Mouse (Mus musculus): ENCODE measurements around the gene Zfp867. TPM values are rescaled to one million over a fixed set of nuclear protein-coding genes. Genes with fewer than 3 reads are reported as not detected.

Gene Zfp867
- polyA plus RNA-seq, 1 experiment from 2014 or later, result 15.3 TPM

DNA sequence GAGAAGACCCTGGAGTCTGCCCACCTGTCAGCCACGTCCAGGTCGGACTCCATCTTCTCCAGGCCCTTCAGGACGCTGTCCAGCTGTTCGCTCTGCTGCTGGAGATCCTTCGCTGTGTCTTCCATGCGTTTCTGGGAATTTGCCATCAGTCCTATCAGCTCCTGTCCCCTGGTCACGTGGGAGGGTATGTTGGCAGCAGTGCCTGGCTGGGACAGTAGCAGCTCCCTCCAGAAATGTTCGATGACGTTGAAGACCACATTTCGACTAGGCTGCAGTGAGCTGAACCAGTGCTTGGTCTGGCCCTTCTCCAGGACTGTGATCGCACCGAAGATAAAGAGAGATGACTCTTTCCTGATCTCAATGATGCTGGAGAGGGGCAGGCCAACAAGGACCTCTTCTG, 34.3 kb downstream of the Zfp867 start:
- H3K4me1 ChIP-seq (replicated peaks; ENCODE audit: control insufficient read depth, insufficient read depth, low read length), result no peaks in the 10 kb centered on the region
- 94% methylated on average over 12 of the region's 12 CpGs for WGBS
- no peaks in the 10 kb centered on the region for H3K27me3 ChIP-seq (replicated peaks; ENCODE audit: control insufficient read depth, insufficient read depth, low read length)
- no peak for ATAC-seq
- H3K4me2 ChIP-seq (ENCODE audit: low read length), result no peak overlapping the region
- H3K36me3 ChIP-seq (ENCODE audit: control insufficient read depth, insufficient read depth), result peaks cover 22% of the 10 kb centered on the region
- no peak overlapping the region for H3K27ac ChIP-seq (ENCODE audit: low read length)
- no peak overlapping the region for H3K9ac ChIP-seq (replicated peaks; ENCODE audit: low read depth, low read length)
- 0 out of 2 replicates have a peak, but pooled peaks cover 3% of the 10 kb centered on the region for H3K9me3 ChIP-seq (ENCODE audit: control insufficient read depth, low read length)
- H3K4me3 ChIP-seq (replicated peaks; ENCODE audit: low read length), result no peak overlapping the region

DNA sequence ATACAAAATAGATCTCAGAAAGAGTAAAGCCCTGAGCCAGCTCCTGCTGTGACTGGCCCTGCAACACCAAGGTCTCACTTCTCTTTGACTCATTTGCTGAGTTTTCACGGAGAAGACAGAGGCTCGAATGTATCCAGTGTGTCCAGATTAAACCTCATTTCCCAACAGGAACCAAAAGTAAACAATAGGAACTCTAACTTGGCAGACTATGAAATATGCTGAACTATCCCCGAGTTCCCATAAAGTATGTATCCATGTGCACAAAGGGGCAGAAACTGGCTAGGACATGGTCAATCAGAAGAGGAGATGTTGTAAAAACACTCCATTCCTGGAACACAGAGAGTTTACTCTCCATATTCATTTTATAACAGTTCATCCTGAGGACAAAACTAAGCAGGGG, 40.0 kb downstream of the Zfp867 start:
- H3K36me3 ChIP-seq (ENCODE audit: control insufficient read depth, insufficient read depth), result peaks cover 20% of the 10 kb centered on the region
- 67% methylated on average over 3 of the region's 3 CpGs for WGBS

DNA sequence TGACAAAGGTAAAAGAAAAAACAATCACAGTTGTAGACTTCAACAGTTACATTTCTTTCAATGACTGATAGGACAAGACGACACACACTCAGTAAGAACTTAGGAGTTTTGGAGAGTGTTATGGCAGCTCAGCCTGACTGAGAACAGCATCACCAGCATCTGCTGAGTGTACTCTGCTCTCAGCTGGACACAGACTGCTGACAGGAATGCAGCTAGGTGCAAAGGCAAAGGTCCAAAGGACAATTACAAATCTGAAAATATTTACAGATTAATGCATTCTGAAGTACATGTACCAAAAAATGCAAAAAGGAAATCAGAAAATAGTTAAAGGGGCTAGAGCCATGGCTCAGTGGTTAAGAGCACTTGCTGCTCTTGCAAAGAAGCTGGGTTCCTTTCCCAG, 42.3 kb downstream of the Zfp867 start:
- H3K4me2 ChIP-seq (ENCODE audit: low read length), result no peak overlapping the region
- H3K27ac ChIP-seq (ENCODE audit: low read length), result no peak overlapping the region
- peaks cover 15% of the 10 kb centered on the region for H3K36me3 ChIP-seq (ENCODE audit: control insufficient read depth, insufficient read depth)
- 91% methylated on average over 1 of the region's 1 CpGs for WGBS
- H3K9ac ChIP-seq (replicated peaks; ENCODE audit: low read depth, low read length), result no peak overlapping the region
- no peaks in the 10 kb centered on the region for H3K4me1 ChIP-seq (replicated peaks; ENCODE audit: control insufficient read depth, insufficient read depth, low read length)
- no peaks in the 10 kb centered on the region for H3K9me3 ChIP-seq (ENCODE audit: control insufficient read depth, low read length)
- no peak overlapping the region for H3K4me3 ChIP-seq (replicated peaks; ENCODE audit: low read length)
- no peaks in the 10 kb centered on the region for H3K27me3 ChIP-seq (replicated peaks; ENCODE audit: control insufficient read depth, insufficient read depth, low read length)
- no peak for ATAC-seq

More for the DNA sequence above, 40.0 kb downstream of the Zfp867 start:
- no peak overlapping the region for H3K4me3 ChIP-seq (replicated peaks; ENCODE audit: low read length)
- no peak for ATAC-seq
- no peaks in the 10 kb centered on the region for H3K27me3 ChIP-seq (replicated peaks; ENCODE audit: control insufficient read depth, insufficient read depth, low read length)
- H3K4me1 ChIP-seq (replicated peaks; ENCODE audit: control insufficient read depth, insufficient read depth, low read length), result no peaks in the 10 kb centered on the region
- H3K9me3 ChIP-seq (ENCODE audit: control insufficient read depth, low read length), result no peaks in the 10 kb centered on the region
- no peak overlapping the region for H3K4me2 ChIP-seq (ENCODE audit: low read length)
- H3K9ac ChIP-seq (replicated peaks; ENCODE audit: low read depth, low read length), result no peak overlapping the region
- H3K27ac ChIP-seq (ENCODE audit: low read length), result no peak overlapping the region

DNA sequence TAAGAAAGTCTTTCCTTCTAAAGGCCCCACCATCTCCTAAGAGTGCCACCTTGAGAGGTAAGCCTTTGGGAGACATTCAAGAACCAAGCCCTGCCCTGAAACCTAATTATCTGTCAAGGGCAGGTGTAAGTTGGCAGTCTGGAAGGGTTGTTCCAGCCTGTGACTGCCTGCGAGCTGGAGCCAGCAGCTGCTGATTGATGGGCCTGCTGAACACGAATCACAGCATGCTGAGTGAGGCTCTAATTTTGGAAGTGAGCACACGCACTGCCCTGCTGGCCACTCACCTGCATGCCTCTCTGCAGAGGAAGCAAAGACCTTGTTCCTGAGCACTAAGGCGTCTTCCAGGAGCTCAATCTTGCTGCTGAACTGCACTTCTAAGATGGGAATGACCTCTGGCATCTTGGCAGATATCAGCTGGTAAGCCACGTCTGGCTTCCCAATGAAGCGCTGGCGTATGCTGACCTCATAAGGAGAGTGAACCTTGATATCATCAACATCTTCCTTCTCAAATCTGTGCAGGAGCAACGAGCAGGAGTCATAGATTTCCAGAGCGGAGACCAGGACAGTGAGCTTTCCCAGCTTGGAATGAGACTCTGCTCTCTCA, 44.1 kb downstream of the Zfp867 start:
- Histone ChIP-seq H3K27ac (ENCODE audit: low read length) (no peak overlapping the region), H3K9ac (replicated peaks; ENCODE audit: low read depth, low read length) (no peak overlapping the region), H3K27me3 (replicated peaks; ENCODE audit: control insufficient read depth, insufficient read depth, low read length) (no peaks in the 10 kb centered on the region), H3K36me3 (ENCODE audit: control insufficient read depth, insufficient read depth) (peaks cover 14% of the 10 kb centered on the region), H3K4me3 (replicated peaks; ENCODE audit: low read length) (no peak overlapping the region), H3K4me1 (replicated peaks; ENCODE audit: control insufficient read depth, insufficient read depth, low read length) (no peaks in the 10 kb centered on the region), H3K9me3 (ENCODE audit: control insufficient read depth, low read length) (no peaks in the 10 kb centered on the region), H3K4me2 (ENCODE audit: low read length) (no peak overlapping the region)
- WGBS, result 91% methylated on average over 9 of the region's 9 CpGs
- ATAC-seq, result no peak

DNA sequence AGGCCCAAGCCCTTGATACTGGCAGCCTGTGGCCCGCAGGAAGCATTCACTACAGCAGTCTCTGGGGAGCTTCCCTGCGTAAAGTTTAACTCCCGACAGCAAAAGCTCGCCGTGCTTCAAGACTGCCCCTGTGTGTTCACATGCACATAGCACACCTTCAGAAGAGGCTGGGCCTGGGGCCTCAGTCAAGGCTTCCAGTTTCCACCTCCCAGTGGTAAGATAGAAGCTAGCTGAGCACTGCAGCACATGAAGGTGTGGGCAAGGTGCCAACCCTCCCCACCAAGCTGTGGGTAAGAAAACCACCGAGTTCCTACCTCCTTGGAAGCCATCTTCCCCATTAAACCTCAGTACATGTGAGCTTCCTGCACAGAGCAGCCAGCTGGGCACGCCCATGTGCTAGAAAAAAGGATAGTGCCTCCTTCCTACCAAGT, 46.6 kb downstream of the Zfp867 start:
- H3K36me3 ChIP-seq (ENCODE audit: control insufficient read depth, insufficient read depth), result peaks cover 17% of the 10 kb centered on the region

DNA sequence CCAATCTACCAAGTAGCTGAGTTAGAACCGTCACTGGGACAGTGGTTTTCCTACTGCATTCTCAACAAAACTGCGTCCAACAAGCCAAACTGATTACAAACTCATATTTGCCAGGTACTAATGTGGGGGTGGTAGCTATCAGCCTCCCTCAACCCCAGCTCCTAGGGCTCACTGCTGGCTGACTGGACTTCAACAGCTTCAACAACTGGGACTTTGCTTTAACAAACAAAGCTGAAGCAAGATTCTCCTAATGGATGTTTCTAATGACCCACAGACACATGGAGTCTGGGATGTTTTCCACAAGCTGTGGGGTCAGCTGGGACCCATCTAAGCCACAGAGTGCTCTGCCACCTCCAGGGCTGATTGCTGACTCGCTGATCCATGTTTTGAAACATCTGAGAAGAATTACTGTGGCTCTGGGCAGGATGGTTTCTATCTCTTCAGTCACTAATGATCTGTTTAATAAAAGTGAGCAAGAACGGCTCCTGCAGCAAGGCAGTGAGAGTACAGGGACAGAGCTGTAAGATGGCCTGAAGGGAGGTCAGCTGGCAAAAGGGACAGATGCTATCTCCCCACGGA, 49.2 kb downstream of the Zfp867 start:
- peaks cover 17% of the 10 kb centered on the region for H3K36me3 ChIP-seq (ENCODE audit: control insufficient read depth, insufficient read depth)
- H3K4me3 ChIP-seq (replicated peaks; ENCODE audit: low read length), result no peak overlapping the region
- 84% methylated on average over 5 of the region's 5 CpGs for WGBS
- H3K27ac ChIP-seq (ENCODE audit: low read length), result no peak overlapping the region
- no peaks in the 10 kb centered on the region for H3K4me1 ChIP-seq (replicated peaks; ENCODE audit: control insufficient read depth, insufficient read depth, low read length)
- no peaks in the 10 kb centered on the region for H3K27me3 ChIP-seq (replicated peaks; ENCODE audit: control insufficient read depth, insufficient read depth, low read length)
- no peaks in the 10 kb centered on the region for H3K9me3 ChIP-seq (ENCODE audit: control insufficient read depth, low read length)
- ATAC-seq, result no peak
- H3K9ac ChIP-seq (replicated peaks; ENCODE audit: low read depth, low read length), result no peak overlapping the region
- no peak overlapping the region for H3K4me2 ChIP-seq (ENCODE audit: low read length)

More for the DNA sequence above, 46.6 kb downstream of the Zfp867 start:
- no peak for ATAC-seq
- 60% methylated on average over 7 of the region's 7 CpGs for WGBS
- Histone ChIP-seq H3K4me1 (replicated peaks; ENCODE audit: control insufficient read depth, insufficient read depth, low read length) (no peaks in the 10 kb centered on the region), H3K27ac (ENCODE audit: low read length) (no peak overlapping the region), H3K9ac (replicated peaks; ENCODE audit: low read depth, low read length) (no peak overlapping the region), H3K4me3 (replicated peaks; ENCODE audit: low read length) (no peak overlapping the region), H3K27me3 (replicated peaks; ENCODE audit: control insufficient read depth, insufficient read depth, low read length) (no peaks in the 10 kb centered on the region), H3K4me2 (ENCODE audit: low read length) (no peak overlapping the region), H3K9me3 (ENCODE audit: control insufficient read depth, low read length) (no peaks in the 10 kb centered on the region)

DNA sequence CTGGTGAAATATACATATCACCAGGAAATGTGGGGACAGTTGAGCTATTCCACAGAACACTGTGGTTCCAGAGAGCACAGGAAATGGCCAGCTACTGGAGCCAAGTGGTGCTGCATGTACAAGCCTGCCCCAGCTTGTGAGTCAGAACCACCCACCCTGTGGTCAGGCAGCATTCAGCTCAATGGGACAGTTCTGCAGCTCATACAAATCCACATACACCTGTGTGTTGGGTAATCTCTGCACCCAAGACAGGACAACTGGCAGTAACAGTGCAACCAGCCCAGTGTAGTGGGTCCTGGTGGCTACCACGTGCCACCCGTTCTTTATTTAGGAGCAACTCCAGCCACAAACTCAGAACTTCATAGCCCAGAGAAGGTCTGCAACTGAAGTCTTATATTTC, 50.3 kb downstream of the Zfp867 start:
- no peak overlapping the region for H3K9ac ChIP-seq (replicated peaks; ENCODE audit: low read depth, low read length)
- H3K4me2 ChIP-seq (ENCODE audit: low read length), result no peak overlapping the region
- H3K9me3 ChIP-seq (ENCODE audit: control insufficient read depth, low read length), result no peaks in the 10 kb centered on the region
- ATAC-seq, result no peak
- H3K4me3 ChIP-seq (replicated peaks; ENCODE audit: low read length), result no peak overlapping the region
- no peaks in the 10 kb centered on the region for H3K27me3 ChIP-seq (replicated peaks; ENCODE audit: control insufficient read depth, insufficient read depth, low read length)
- 94% methylated on average over 2 of the region's 2 CpGs for WGBS
- no peaks in the 10 kb centered on the region for H3K4me1 ChIP-seq (replicated peaks; ENCODE audit: control insufficient read depth, insufficient read depth, low read length)
- H3K36me3 ChIP-seq (ENCODE audit: control insufficient read depth, insufficient read depth), result peaks cover 18% of the 10 kb centered on the region
- H3K27ac ChIP-seq (ENCODE audit: low read length), result no peak overlapping the region

DNA sequence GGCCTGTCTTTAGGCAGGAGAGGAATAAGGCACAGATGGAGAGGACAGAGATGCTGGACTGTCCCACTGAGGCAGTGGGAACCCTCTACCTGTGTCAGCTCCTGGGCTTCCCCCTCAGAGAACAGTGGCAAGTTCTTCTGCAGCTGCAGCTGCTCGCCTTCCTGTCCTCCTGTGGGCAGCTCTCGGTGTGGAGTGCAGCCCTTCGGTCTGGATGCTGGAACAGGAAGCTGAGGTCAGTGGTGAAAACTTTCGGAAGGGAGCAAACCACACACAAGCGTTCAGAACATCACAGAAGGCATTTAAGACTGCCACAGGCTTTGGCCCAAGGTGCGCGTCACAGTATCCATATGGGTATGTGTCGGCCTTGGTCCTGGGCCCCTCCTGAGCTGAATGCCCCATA, 50.8 kb downstream of the Zfp867 start:
- Histone ChIP-seq H3K4me2 (ENCODE audit: low read length) (no peak overlapping the region), H3K4me1 (replicated peaks; ENCODE audit: control insufficient read depth, insufficient read depth, low read length) (no peaks in the 10 kb centered on the region), H3K36me3 (ENCODE audit: control insufficient read depth, insufficient read depth) (peaks cover 18% of the 10 kb centered on the region), H3K27me3 (replicated peaks; ENCODE audit: control insufficient read depth, insufficient read depth, low read length) (no peaks in the 10 kb centered on the region), H3K9me3 (ENCODE audit: control insufficient read depth, low read length) (no peaks in the 10 kb centered on the region), H3K27ac (ENCODE audit: low read length) (no peak overlapping the region), H3K4me3 (replicated peaks; ENCODE audit: low read length) (no peak overlapping the region), H3K9ac (replicated peaks; ENCODE audit: low read depth, low read length) (no peak overlapping the region)
- 90% methylated on average over 8 of the region's 8 CpGs for WGBS
- ATAC-seq, result no peak

DNA sequence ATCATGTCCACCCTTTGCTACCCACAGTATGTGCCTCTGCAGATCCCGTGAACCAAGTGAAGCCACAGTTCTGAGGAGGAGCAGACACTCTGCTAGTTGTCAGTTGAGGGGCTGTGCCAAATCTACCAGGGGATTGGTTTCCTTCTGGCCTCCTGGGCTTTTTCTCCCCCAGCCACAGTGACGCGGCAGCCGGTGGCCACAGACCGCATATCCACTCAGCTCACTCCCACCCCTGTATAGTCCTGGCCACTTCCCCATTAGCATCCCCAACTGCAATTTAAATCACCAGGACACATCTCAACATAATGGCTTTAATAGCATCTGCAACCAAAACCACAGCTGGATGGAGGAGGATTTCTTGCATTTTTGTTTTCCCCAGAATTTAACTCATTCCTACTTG, 53.6 kb downstream of the Zfp867 start:
- 72% methylated on average over 5 of the region's 5 CpGs for WGBS
- Histone ChIP-seq H3K9ac (replicated peaks; ENCODE audit: low read depth, low read length) (no peak overlapping the region), H3K27me3 (replicated peaks; ENCODE audit: control insufficient read depth, insufficient read depth, low read length) (no peaks in the 10 kb centered on the region), H3K4me3 (replicated peaks; ENCODE audit: low read length) (no peak overlapping the region), H3K9me3 (ENCODE audit: control insufficient read depth, low read length) (no peaks in the 10 kb centered on the region), H3K4me2 (ENCODE audit: low read length) (no peak overlapping the region), H3K36me3 (ENCODE audit: control insufficient read depth, insufficient read depth) (peaks cover 19% of the 10 kb centered on the region), H3K4me1 (replicated peaks; ENCODE audit: control insufficient read depth, insufficient read depth, low read length) (no peaks in the 10 kb centered on the region), H3K27ac (ENCODE audit: low read length) (no peak overlapping the region)
- ATAC-seq, result no peak

All from forebrain, embryonic 16.5 days (tissue).